Mouse (Mus musculus) heart, embryonic 10.5 days (tissue): ENCODE measurements at regions not wholly inside any gene's neighbourhood (a gene's known extent, or its start where the extent isn't known, plus 50 kb on each side); places are given as distances from the start of the nearest gene placed in this dataset.
A peak's percentile ranks its signal among the peaks of the same experiment; 100 is the strongest.

ENCODE experiments used
- DNase-seq: peaks from one replicate; pipeline ENCODE4 v3.0.0-alpha.2; 2017; ENCODE audit warnings: low spot score
- H3K27ac ChIP-seq: fragments of 300-500 bp; sonication (generic); 2 replicates; pipeline ENCODE4 v1.5.1; 2016; ENCODE audit warnings: mild to moderate bottlenecking
- H3K27me3 ChIP-seq: fragments of 300-500 bp; sonication (generic); 2 replicates; pipeline ENCODE4 v1.6.1; 2016; ENCODE audit warnings: mild to moderate bottlenecking; ENCODE audit not compliant: poor library complexity, insufficient read depth, severe bottlenecking
- H3K36me3 ChIP-seq: fragments of 300-500 bp; sonication (generic); 2 replicates; pipeline ENCODE4 v1.6.1; 2016; ENCODE audit warnings: mild to moderate bottlenecking, moderate library complexity
- H3K4me1 ChIP-seq: fragments of 300-500 bp; sonication (generic); 2 replicates; pipeline ENCODE4 v1.6.1; 2016; ENCODE audit warnings: mild to moderate bottlenecking
- H3K4me3 ChIP-seq: fragments of 300-500 bp; sonication (generic); 2 replicates; pipeline ENCODE4 v1.5.1; 2016; ENCODE audit warnings: mild to moderate bottlenecking, moderate library complexity
- H3K9me3 ChIP-seq: fragments of 300-500 bp; sonication (generic); 2 replicates; pipeline ENCODE4 v1.6.1; 2016; ENCODE audit warnings: mild to moderate bottlenecking, moderate library complexity
- WGBS: fragments of 180-500 bp; shearing (Covaris S2); methylation state at CpG from one replicate; pipeline ENCODE4 v1.1.7; 2016; 5-methylcytosine and 5-hydroxymethylcytosine counted together

DNA sequence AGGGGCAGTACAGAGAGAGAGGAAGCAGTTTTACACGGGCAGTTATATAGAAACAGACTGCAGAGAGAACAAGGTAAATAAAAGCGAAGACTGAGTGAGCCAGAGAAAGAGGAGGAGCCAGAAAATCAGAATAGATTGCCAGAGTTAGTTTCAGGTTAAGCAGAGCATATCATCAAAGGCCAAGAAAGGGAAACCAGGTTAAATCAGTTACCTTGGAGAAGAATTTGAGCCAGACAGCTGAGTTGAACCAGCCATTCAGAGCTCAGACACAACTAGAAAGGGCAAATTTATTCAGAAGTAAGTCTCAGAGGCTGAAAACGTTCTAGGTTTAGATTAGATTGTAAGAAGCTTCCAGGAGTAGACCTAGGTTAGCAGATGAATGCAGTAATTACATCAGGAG is 858.6 kb downstream of the Adgrl3 start:
- DNase-seq = no peak
- no peaks in the 10 kb centered on the region for H3K9me3 ChIP-seq
- WGBS = 71% methylated on average over 3 of the region's 3 CpGs
- H3K27ac ChIP-seq = no peak overlapping the region
- no peaks in the 10 kb centered on the region for H3K36me3 ChIP-seq
- H3K4me1 ChIP-seq = no peaks in the 10 kb centered on the region
- H3K4me3 ChIP-seq = no peak overlapping the region
- H3K27me3 ChIP-seq = no peaks in the 10 kb centered on the region

DNA sequence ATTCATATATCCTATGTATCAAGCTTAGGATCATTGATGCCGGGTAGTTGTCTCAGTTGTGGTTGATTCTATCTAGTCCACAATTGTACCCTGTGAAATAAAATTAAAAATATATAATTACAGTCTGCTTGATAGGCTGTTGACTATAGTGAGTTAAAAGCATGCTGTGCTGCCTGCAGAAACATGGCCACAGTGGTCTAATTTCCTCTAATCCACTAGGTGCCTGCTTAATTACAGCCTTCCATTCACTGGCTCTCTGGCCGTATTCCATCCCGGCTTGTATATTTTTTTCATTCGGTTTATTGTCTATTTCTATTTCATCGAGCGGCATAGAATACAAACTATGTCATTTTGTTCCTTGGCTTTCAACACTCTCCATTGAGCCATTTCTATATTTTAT is 873.4 kb downstream of the Adgrl3 start:
- no peak for DNase-seq
- Histone ChIP-seq H3K9me3 (no peaks in the 10 kb centered on the region), H3K36me3 (no peaks in the 10 kb centered on the region), H3K27me3 (no peaks in the 10 kb centered on the region), H3K4me1 (no peaks in the 10 kb centered on the region), H3K27ac (no peak overlapping the region), H3K4me3 (no peak overlapping the region)
- 91% methylated on average over 6 of the region's 6 CpGs for whole genome bisulfite sequencing

GRCm38 (mm10) chr5:81909368-81909767 is 889.4 kb downstream of the Adgrl3 start:
- WGBS = 79% methylated on average over 6 of the region's 6 CpGs
- H3K27me3 ChIP-seq = no peaks in the 10 kb centered on the region
- no peaks in the 10 kb centered on the region for H3K4me1 ChIP-seq
- no peak for DNase-seq
- H3K4me3 ChIP-seq = no peak overlapping the region
- H3K9me3 ChIP-seq = no peaks in the 10 kb centered on the region
- H3K36me3 ChIP-seq = no peaks in the 10 kb centered on the region
- no peak overlapping the region for H3K27ac ChIP-seq

- H3K27me3 ChIP-seq = no peaks in the 10 kb centered on the region
- H3K36me3 ChIP-seq = no peaks in the 10 kb centered on the region
- no peak overlapping the region for H3K27ac ChIP-seq
- DNase-seq = no peak
- H3K4me1 ChIP-seq = no peaks in the 10 kb centered on the region
- H3K4me3 ChIP-seq = no peak overlapping the region
- H3K9me3 ChIP-seq = no peaks in the 10 kb centered on the region
- 76% methylated on average over 8 of the region's 8 CpGs for WGBS
Observed at GRCm38 (mm10) chr5:81909964-81910363, 890.0 kb downstream of the Adgrl3 start.

DNA sequence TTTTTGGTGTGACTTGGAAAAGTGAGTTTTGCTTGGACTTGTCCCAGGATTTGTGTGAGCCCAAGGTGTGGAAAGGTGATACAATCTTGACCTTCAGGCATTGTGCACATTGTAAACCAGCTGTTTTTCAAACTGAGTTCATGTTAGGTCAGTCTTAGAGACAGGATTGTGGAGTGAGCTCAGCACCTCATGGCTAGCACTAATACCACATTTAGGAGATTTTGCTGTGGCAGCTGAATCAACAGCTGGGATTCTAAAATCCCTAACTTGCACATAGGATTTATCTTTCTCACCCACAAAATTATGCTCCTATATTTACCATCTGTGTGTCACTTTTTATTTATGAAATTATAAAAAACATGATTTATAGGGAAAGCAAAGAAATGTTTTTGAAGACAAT is 896.7 kb downstream of the Adgrl3 start:
- Histone ChIP-seq H3K36me3 (no peaks in the 10 kb centered on the region), H3K4me3 (no peak overlapping the region), H3K4me1 (0 out of 2 replicates have a peak, but pooled peaks cover 3% of the 10 kb centered on the region), H3K9me3 (no peaks in the 10 kb centered on the region), H3K27me3 (no peaks in the 10 kb centered on the region), H3K27ac (no peak overlapping the region)
- DNase-seq = no peak

GRCm38 (mm10) chr5:81940798-81941197 is 920.9 kb downstream of the Adgrl3 start:
- WGBS = 86% methylated on average over 5 of the region's 5 CpGs
- no peaks in the 10 kb centered on the region for H3K27me3 ChIP-seq
- no peak overlapping the region for H3K4me3 ChIP-seq
- no peaks in the 10 kb centered on the region for H3K36me3 ChIP-seq
- no peaks in the 10 kb centered on the region for H3K9me3 ChIP-seq
- DNase-seq = no peak
- H3K27ac ChIP-seq = no peak overlapping the region
- H3K4me1 ChIP-seq = no peaks in the 10 kb centered on the region

GRCm38 (mm10) chr5:81969685-81970524 is 950.0 kb downstream of the Adgrl3 start:
- no peak overlapping the region for H3K27ac ChIP-seq
- WGBS = 72% methylated on average over 24 of the region's 24 CpGs
- H3K9me3 ChIP-seq = no peaks in the 10 kb centered on the region
- DNase-seq = peak; percentile 74
- H3K27me3 ChIP-seq = no peaks in the 10 kb centered on the region
- H3K4me1 ChIP-seq = no peaks in the 10 kb centered on the region
- no peaks in the 10 kb centered on the region for H3K36me3 ChIP-seq
- no peak overlapping the region for H3K4me3 ChIP-seq

DNA sequence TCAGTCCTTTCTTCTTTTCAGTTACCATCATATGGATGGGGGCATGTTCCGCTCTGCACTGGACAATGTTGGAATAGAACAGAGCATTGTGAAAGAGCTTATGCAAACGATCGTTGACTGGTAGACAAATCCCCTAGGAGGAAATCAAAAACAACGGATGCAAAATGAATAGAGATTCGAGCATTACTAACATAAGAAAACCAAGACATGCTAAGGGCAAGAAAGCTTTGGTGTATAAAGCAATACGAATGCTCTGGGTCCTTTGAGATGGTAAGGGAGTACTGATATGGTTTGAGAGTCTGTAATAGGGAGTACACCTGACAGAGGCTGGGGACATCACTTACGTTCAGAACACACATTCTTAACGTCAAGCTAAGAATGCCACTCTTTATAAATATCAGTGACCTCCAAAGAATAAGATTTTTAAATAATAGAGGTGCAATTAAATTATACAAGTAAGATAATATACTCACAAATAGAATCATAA is 950.6 kb downstream of the Adgrl3 start:
- H3K4me1 ChIP-seq = no peaks in the 10 kb centered on the region
- H3K27me3 ChIP-seq = no peaks in the 10 kb centered on the region
- H3K27ac ChIP-seq = no peak overlapping the region
- no peaks in the 10 kb centered on the region for H3K9me3 ChIP-seq
- DNase-seq = no peak
- H3K36me3 ChIP-seq = no peaks in the 10 kb centered on the region
- no peak overlapping the region for H3K4me3 ChIP-seq
- 86% methylated on average over 8 of the region's 8 CpGs for WGBS

GRCm38 (mm10) chr5:81976515-81976914 is 956.6 kb downstream of the Adgrl3 start:
- Histone ChIP-seq H3K27me3 (no peaks in the 10 kb centered on the region), H3K27ac (no peak overlapping the region), H3K36me3 (no peaks in the 10 kb centered on the region), H3K4me1 (no peaks in the 10 kb centered on the region), H3K4me3 (no peak overlapping the region), H3K9me3 (no peaks in the 10 kb centered on the region)
- WGBS = 91% methylated on average over 3 of the region's 3 CpGs
- DNase-seq = no peak

DNA sequence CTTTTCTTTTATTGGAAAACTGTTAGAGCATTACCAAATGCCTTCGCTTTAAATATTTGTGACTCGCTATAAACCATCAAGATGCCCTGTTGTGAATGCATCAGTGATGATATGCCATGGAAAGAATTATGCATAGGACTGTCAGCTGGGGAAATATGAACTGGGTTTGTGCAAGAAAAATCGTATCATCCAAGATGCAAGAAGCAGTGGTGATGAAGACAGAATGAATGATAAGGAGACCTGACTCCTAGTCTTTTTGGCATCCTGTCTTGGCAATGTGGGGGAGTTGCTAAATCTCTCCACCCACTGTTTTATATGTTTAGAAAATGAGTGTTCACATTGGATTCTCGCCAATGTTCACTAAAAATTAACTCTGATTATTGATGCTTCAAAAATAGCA is 963.4 kb downstream of the Adgrl3 start:
- Histone ChIP-seq H3K36me3 (no peaks in the 10 kb centered on the region), H3K9me3 (no peaks in the 10 kb centered on the region), H3K4me3 (no peak overlapping the region), H3K27ac (no peak overlapping the region), H3K27me3 (no peaks in the 10 kb centered on the region), H3K4me1 (no peaks in the 10 kb centered on the region)
- 80% methylated on average over 4 of the region's 4 CpGs for WGBS
- no peak for DNase-seq

DNA sequence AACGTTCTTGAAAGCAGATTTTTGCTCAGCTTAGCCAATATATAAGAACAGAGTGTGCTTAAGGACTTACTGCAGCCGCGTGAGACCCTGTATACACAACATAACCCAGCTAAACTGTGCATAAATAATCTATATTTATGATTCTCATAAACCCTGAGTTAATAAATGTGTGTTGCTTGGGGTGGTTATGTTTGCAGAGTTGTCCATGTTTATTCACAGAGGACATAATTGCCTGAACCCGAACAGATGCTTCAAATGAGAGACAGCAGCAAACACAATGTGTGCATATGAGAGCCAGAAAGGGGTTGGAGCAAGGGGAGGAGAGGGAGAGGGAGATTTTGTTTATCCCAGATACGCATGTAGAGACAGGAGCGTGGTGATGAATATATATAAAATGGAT is 968.1 kb downstream of the Adgrl3 start:
- 83% methylated on average over 6 of the region's 6 CpGs for WGBS
- no peaks in the 10 kb centered on the region for H3K9me3 ChIP-seq
- no peak for DNase-seq

GRCm38 (mm10) chr5:82007955-82008354 is 988.0 kb downstream of the Adgrl3 start:
- Histone ChIP-seq H3K9me3 (no peaks in the 10 kb centered on the region), H3K27ac (no peak overlapping the region), H3K4me3 (no peak overlapping the region), H3K36me3 (no peaks in the 10 kb centered on the region), H3K27me3 (no peaks in the 10 kb centered on the region), H3K4me1 (no peaks in the 10 kb centered on the region)
- no peak for DNase-seq
- WGBS = 89% methylated on average over 2 of the region's 2 CpGs

More for the DNA sequence above, 968.1 kb downstream of the Adgrl3 start:
- no peaks in the 10 kb centered on the region for H3K27me3 ChIP-seq
- no peak overlapping the region for H3K27ac ChIP-seq
- H3K4me1 ChIP-seq = no peaks in the 10 kb centered on the region
- no peaks in the 10 kb centered on the region for H3K36me3 ChIP-seq
- H3K4me3 ChIP-seq = no peak overlapping the region

- DNase-seq = no peak
- no peaks in the 10 kb centered on the region for H3K4me1 ChIP-seq
- no peak overlapping the region for H3K4me3 ChIP-seq
- no peak overlapping the region for H3K27ac ChIP-seq
- 61% methylated on average over 4 of the region's 4 CpGs for WGBS
- no peaks in the 10 kb centered on the region for H3K36me3 ChIP-seq
- H3K9me3 ChIP-seq = no peaks in the 10 kb centered on the region
- H3K27me3 ChIP-seq = no peaks in the 10 kb centered on the region
Observed at GRCm38 (mm10) chr5:82024126-82024525, 1004.2 kb downstream of the Adgrl3 start.

DNA sequence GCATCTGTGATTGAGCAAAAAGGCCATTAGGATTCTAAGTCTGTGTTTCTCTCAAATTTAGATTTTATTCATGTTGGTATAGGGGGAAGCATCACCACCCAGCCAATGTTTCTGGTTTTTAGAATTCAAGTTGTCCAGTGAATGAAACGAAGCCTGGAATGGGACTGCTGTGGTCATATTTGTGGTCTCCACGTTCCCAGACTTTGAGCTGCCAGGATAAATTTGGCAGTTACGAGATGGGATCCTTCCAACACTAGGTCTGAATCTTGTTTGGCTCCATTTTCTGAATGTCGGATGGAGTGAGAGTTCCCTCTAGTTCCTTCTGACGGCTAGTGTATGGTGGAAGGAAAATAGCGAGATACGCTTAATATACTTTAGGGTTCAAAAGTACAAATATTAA is 1014.8 kb downstream of the Adgrl3 start:
- Histone ChIP-seq H3K4me1 (no peaks in the 10 kb centered on the region), H3K27ac (no peak overlapping the region), H3K36me3 (no peaks in the 10 kb centered on the region), H3K27me3 (no peaks in the 10 kb centered on the region), H3K9me3 (no peaks in the 10 kb centered on the region), H3K4me3 (no peak overlapping the region)
- DNase-seq = no peak
- WGBS = 80% methylated on average over 7 of the region's 7 CpGs
